Comparison of ENCODE assay signal across 14 mouse cellular contexts in genomic region chr1:93083420-93084285, GRCm38 (mm10). TPM values are rescaled to one million over a fixed set of nuclear protein-coding genes. Genes with fewer than 3 reads are reported as not detected.
DNase-seq lines count a peak whose midpoint lies in the region; ATAC-seq lines count a peak whose summit lies in the region.
"Had no signal": no experiment of that assay in that cellular context is flagged by ENCODE, and none has a peak within 500 bp of the region (broad histone marks: within the 10 kb centered on the region; RNA-seq: fewer than 3 reads in every experiment).

No protein-coding gene starts in this region.

- no peak overlapping the region for H3K4me2 ChIP-seq in forebrain, embryonic 13.5 days
- no peak overlapping the region for H3K4me2 ChIP-seq in forebrain, embryonic 11.5 days (ENCODE audit: low read depth, low read length, severe bottlenecking)
- H3K4me2 ChIP-seq: embryonic facial prominence, embryonic 13.5 days; limb, embryonic 13.5 days had no signal

- no peak for ATAC-seq in forebrain, embryonic 13.5 days
- ATAC-seq in forebrain, embryonic 11.5 days (replicated peaks; ENCODE audit: low FRiP score), result no peak

- DNase-seq in forebrain, embryonic 11.5 days (ENCODE audit: low spot score), result no peak
- peak; percentile 45 for DNase-seq in retina, postnatal 1 day
- DNase-seq in retina, embryonic 14.5 days (ENCODE audit: low spot score), result no peak
- peak; percentile 62 for DNase-seq in left cerebral cortex, postnatal 4 days
- peak; percentile 60 for DNase-seq in right cerebral cortex, postnatal 4 days
- DNase-seq in urinary bladder, postnatal 25 days (ENCODE audit: low spot score), result no peak
- DNase-seq in spleen, postnatal 10 days (ENCODE audit: low spot score in 2 of 2), result no peak
- DNase-seq: adrenal gland, adult 2 months; lung, postnatal 10 days had no signal

- intact Hi-C loops in left cerebral cortex, postnatal 4 days (cut with DNase I), result no loop called here

- H3K27ac ChIP-seq in forebrain, embryonic 13.5 days, result peak overlapping the region; percentile 63
- H3K27ac ChIP-seq in forebrain, embryonic 11.5 days (ENCODE audit: low read depth, low read length), result no peak overlapping the region
- H3K27ac ChIP-seq: embryonic facial prominence, embryonic 13.5 days; limb, embryonic 13.5 days had no signal

- no peak overlapping the region for H3K4me3 ChIP-seq in forebrain, embryonic 13.5 days
- no peak overlapping the region for H3K4me3 ChIP-seq in forebrain, embryonic 11.5 days (ENCODE audit: low read depth, low read length)
- H3K4me3 ChIP-seq: embryonic facial prominence, embryonic 13.5 days; limb, embryonic 13.5 days had no signal

- H3K9ac ChIP-seq in forebrain, embryonic 13.5 days, result no peak overlapping the region
- no peak overlapping the region for H3K9ac ChIP-seq in forebrain, embryonic 11.5 days (ENCODE audit: low read length)
- H3K9ac ChIP-seq: embryonic facial prominence, embryonic 13.5 days; limb, embryonic 13.5 days had no signal

- H3K36me3 ChIP-seq in forebrain, embryonic 13.5 days (ENCODE audit: poor library complexity, severe bottlenecking), result peaks cover 62% of the 10 kb centered on the region
- H3K36me3 ChIP-seq in forebrain, embryonic 11.5 days (ENCODE audit: control insufficient read depth, insufficient read depth, low read length), result peaks cover 2% of the 10 kb centered on the region; the same call in 1 of the 2 replicates

- WGBS in forebrain, embryonic 13.5 days, result 82% methylated on average over 12 of the region's 12 CpGs
- 86% methylated on average over 12 of the region's 12 CpGs for WGBS in forebrain, embryonic 11.5 days

- no peaks in the 10 kb centered on the region for H3K27me3 ChIP-seq in forebrain, embryonic 13.5 days
- no peaks in the 10 kb centered on the region for H3K27me3 ChIP-seq in forebrain, embryonic 11.5 days (ENCODE audit: control insufficient read depth, insufficient read depth, low read length)
- H3K27me3 ChIP-seq: embryonic facial prominence, embryonic 13.5 days; limb, embryonic 13.5 days had no signal

- no peaks in the 10 kb centered on the region for H3K9me3 ChIP-seq in forebrain, embryonic 13.5 days (replicated peaks)
- H3K9me3 ChIP-seq in forebrain, embryonic 11.5 days (ENCODE audit: control insufficient read depth, low read length), result no peaks in the 10 kb centered on the region
- H3K9me3 ChIP-seq: embryonic facial prominence, embryonic 13.5 days; limb, embryonic 13.5 days had no signal

- H3K4me1 ChIP-seq in forebrain, embryonic 13.5 days, result peaks cover 60% of the 10 kb centered on the region
- peaks cover 24% of the 10 kb centered on the region; the same call in 1 of the 2 replicates for H3K4me1 ChIP-seq in forebrain, embryonic 11.5 days (replicated peaks; ENCODE audit: control insufficient read depth, insufficient read depth, low read length)

RNA-seq across cellular contexts. Expression of gene Kif1a, which starts 18.1 kb away (rescaled TPM):
- polyA plus RNA-seq in forebrain, embryonic 13.5 days (2015; fragmentation: Nextera tagmentation; extraction: Ambion mirVana), result 205 and 224 TPM in 2 replicates
- 79.7 and 86.0 TPM in 2 replicates for polyA plus RNA-seq in forebrain, embryonic 11.5 days (2014; fragmentation: Nextera tagmentation; extraction: Ambion mirVana)
- 100 to 1,000 TPM; 715 to 768 TPM for total RNA-seq in left cerebral cortex, postnatal 4 days (2021)
- total RNA-seq: hematopoietic stem cell, adult 5-6 weeks; MEL had no signal

RNA-seq across cellular contexts. Expression of gene Agxt, which starts 51.4 kb away (rescaled TPM):
- polyA plus RNA-seq in forebrain, embryonic 13.5 days (2015; fragmentation: Nextera tagmentation; extraction: Ambion mirVana), result not detected in 2 replicates
- not detected in 2 replicates for polyA plus RNA-seq in forebrain, embryonic 11.5 days (2014; fragmentation: Nextera tagmentation; extraction: Ambion mirVana)
- not detected for total RNA-seq in left cerebral cortex, postnatal 4 days (2021)
- total RNA-seq: hematopoietic stem cell, adult 5-6 weeks; MEL had no signal
- polyA plus RNA-seq: embryonic facial prominence, embryonic 13.5 days; limb, embryonic 13.5 days had no signal

Comparison
In these comparisons a context has a peak if more than half of its experiments do, and no peak if none do; other contexts are left out.
1. DNase-seq: peak in retina, postnatal 1 day (single experiment), left cerebral cortex, postnatal 4 days (single experiment) and right cerebral cortex, postnatal 4 days (single experiment); none in forebrain, embryonic 11.5 days (single experiment), retina, embryonic 14.5 days (single experiment), urinary bladder, postnatal 25 days (single experiment) and spleen, postnatal 10 days (0 of 2).